Mouse (Mus musculus): ENCODE measurements around the gene Gm20518. TPM values are rescaled to one million over a fixed set of nuclear protein-coding genes. Genes with fewer than 3 reads are reported as not detected.

Gene Gm20518
- polyA plus RNA-seq, 1 experiment, result 3.9 TPM

DNA sequence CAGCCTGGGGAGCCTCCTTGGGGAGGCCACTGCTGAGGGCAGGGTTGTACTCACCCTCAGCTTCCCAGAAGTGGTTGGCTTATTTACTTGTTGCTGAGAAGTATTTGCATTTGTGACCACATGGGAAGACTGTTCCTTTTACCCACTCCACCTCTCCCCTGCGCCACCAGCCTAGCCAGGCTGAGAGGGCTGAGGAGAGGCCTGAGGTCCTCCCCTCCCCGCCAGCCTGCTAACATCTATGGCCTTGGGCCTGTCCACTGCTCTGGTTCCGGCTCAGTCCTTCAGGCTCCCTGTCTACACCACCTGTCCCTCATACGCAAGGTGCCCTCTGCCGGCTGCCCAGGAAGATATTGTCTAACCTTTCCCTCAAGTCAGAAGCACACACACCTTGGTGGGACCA lies 95.8 kb downstream of the Gm20518 start:
- DNase-seq (ENCODE audit: low read depth), result no peak
- TF ChIP-seq CTCF (IDR thresholded peaks at IDR 0.05; ENCODE audit: borderline replicate concordance, extremely low read depth, insufficient read depth, insufficient read length) (no peak), POLR2A (IDR thresholded peaks at IDR 0.05; ENCODE audit: borderline replicate concordance, extremely low read depth, insufficient read depth, insufficient read length, poor library complexity, severe bottlenecking) (no peak)

DNA sequence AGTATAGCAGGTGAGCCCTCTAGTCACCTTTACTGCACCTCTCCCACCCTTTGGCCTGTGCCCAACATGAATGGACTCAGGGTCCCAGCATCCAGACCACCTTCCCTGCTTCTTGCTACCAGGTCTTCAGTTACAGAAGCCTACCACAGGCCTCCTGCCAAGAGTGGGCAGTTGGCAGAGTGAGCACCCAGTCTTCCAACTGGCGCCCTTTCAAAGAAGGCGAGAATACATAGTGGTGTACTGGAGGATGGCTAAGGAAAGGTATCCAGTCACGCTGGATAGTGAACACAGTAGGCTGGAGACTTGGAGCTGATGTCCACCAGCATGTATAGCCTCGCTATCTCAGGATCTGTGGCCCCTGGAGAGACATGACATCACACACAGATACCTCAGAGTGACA lies 97.4 kb downstream of the Gm20518 start:
- no peak for DNase-seq (ENCODE audit: low read depth)
- TF ChIP-seq CTCF (IDR thresholded peaks at IDR 0.05; ENCODE audit: borderline replicate concordance, extremely low read depth, insufficient read depth, insufficient read length) (no peak), POLR2A (IDR thresholded peaks at IDR 0.05; ENCODE audit: borderline replicate concordance, extremely low read depth, insufficient read depth, insufficient read length, poor library complexity, severe bottlenecking) (no peak)

DNA sequence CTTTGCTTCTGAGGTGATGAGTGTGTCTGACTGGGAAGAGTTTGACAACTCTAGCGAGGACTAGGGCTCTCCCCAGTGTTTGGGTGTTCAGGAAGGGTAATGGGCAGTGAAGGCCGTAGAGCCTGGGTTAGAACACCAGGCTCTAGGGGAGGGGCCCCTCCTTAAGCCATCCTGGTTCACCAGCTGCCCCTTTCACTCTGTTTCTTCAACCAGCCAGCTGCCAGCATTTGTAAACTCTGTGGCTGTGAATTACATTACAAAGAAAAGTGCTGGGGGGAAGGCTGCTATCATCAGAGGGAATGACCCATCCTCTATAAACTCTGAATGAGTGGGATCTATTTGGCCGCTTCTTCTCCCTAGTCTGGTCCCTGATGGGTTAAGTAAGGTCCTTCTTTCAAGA lies 98.7 kb downstream of the Gm20518 start:
- no peak for TF ChIP-seq CTCF (IDR thresholded peaks at IDR 0.05; ENCODE audit: borderline replicate concordance, extremely low read depth, insufficient read depth, insufficient read length)
- TF ChIP-seq POLR2A (IDR thresholded peaks at IDR 0.05; ENCODE audit: borderline replicate concordance, extremely low read depth, insufficient read depth, insufficient read length, poor library complexity, severe bottlenecking), result no peak

DNA sequence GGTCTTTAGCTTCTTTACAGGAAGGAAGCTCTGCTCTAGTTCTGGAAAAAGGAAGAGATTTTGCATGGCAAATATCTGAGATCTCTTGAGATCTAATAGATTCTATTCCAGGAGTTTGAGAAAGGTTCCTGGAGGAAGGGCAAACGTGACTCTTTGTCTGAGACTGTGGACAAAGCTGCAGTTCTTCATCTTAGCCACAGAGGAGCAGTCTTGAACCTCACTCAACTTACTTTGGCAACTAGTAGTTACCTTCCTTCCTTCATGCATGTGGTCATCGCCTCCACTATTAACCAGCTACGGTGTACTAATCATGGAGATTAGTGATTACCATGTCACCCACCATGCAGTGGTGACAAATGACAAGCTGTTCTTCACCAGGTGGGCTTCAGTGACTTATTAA lies 106.1 kb downstream of the Gm20518 start:
- DNase-seq (ENCODE audit: low read depth), result no peak
- TF ChIP-seq POLR2A (IDR thresholded peaks at IDR 0.05; ENCODE audit: borderline replicate concordance, extremely low read depth, insufficient read depth, insufficient read length, poor library complexity, severe bottlenecking) (no peak), CTCF (IDR thresholded peaks at IDR 0.05; ENCODE audit: borderline replicate concordance, extremely low read depth, insufficient read depth, insufficient read length) (peak; percentile 7; the same call in 1 of the 2 replicates)

More for the DNA sequence above, 98.7 kb downstream of the Gm20518 start:
- no peak for DNase-seq (ENCODE audit: low read depth)

Other genes with a start within 250 kb of the Gm20518 start
- gene Ccdc74a, start 245.2 kb downstream of the Gm20518 start, polyA plus RNA-seq (2012; rRNA removed), result 6.1 and 8.5 TPM in 2 replicates
- 65.0 and 87.3 TPM in 2 replicates for gene Med15, start 158.8 kb downstream of the Gm20518 start, polyA plus RNA-seq (2012; rRNA removed)
- gene Klhl22, start 132.1 kb downstream of the Gm20518 start, polyA plus RNA-seq (2012; rRNA removed), result 109 and 116 TPM in 2 replicates
- 11.8 and 15.5 TPM in 2 replicates for gene Scarf2, start 94.4 kb downstream of the Gm20518 start, polyA plus RNA-seq (2012; rRNA removed)
- 2.3 and 3.7 TPM in 2 replicates for gene B830017H08Rik, start 58.5 kb downstream of the Gm20518 start, polyA plus RNA-seq (2012; rRNA removed)
- 16.1 and 18.1 TPM in 2 replicates for gene Car15, start 53.3 kb downstream of the Gm20518 start, polyA plus RNA-seq (2012; rRNA removed)
- 0.04 and 0.06 TPM in 2 replicates for gene Tssk1, start 2.6 kb upstream of the Gm20518 start, polyA plus RNA-seq (2012; rRNA removed)
- gene Dgcr2, start 6.9 kb upstream of the Gm20518 start, polyA plus RNA-seq (2012; rRNA removed), result 159 and 166 TPM in 2 replicates
- not detected in 2 replicates for gene Tssk2, start 7.0 kb upstream of the Gm20518 start, polyA plus RNA-seq (2012; rRNA removed)
- gene Ess2, start 19.7 kb upstream of the Gm20518 start, polyA plus RNA-seq (2012; rRNA removed), result 51.9 and 56.9 TPM in 2 replicates
- 0.55 and 1.1 TPM in 2 replicates for gene Gsc2, start 23.4 kb upstream of the Gm20518 start, polyA plus RNA-seq (2012; rRNA removed)
- gene Slc25a1, start 36.5 kb upstream of the Gm20518 start, polyA plus RNA-seq (2012; rRNA removed), result 110 and 126 TPM in 2 replicates
- 0.10 TPM in 1 of 2 replicates, not detected in the other for gene Vpreb2, start 88.8 kb upstream of the Gm20518 start, polyA plus RNA-seq (2012; rRNA removed)
- 110 and 137 TPM in 2 replicates for gene Dgcr6, start 161.2 kb upstream of the Gm20518 start, polyA plus RNA-seq (2012; rRNA removed)
- 6.5 and 8.0 TPM in 2 replicates for gene Prodh, start 198.5 kb upstream of the Gm20518 start, polyA plus RNA-seq (2012; rRNA removed)
- gene Rtn4r, start 236.0 kb upstream of the Gm20518 start, polyA plus RNA-seq (2012; rRNA removed), result 50.3 and 52.5 TPM in 2 replicates